Mouse (Mus musculus): ENCODE results near the gene Prdm16. TPM values are rescaled to one million over a fixed set of nuclear protein-coding genes. Genes with fewer than 3 reads are reported as not detected.

Gene Prdm16
- polyA plus RNA-seq, 1 experiment from 2014 or later, result 20.8 TPM

GRCm38 (mm10) chr4:154420749-154421148 is 215.9 kb downstream of the Prdm16 start:
- no peak overlapping the region for H3K4me3 ChIP-seq (replicated peaks)
- no peak overlapping the region for H3K27ac ChIP-seq
- 88% methylated on average over 17 of the region's 17 CpGs for WGBS
- H3K27me3 ChIP-seq (replicated peaks), result no peaks in the 10 kb centered on the region
- ATAC-seq (ENCODE audit: insufficient read depth, low FRiP score, low read depth), result no peak
- no peaks in the 10 kb centered on the region for H3K36me3 ChIP-seq
- H3K4me1 ChIP-seq, result peaks cover 17% of the 10 kb centered on the region
- no peak overlapping the region for H3K9ac ChIP-seq
- H3K9me3 ChIP-seq, result no peaks in the 10 kb centered on the region
- H3K4me2 ChIP-seq, result no peak overlapping the region

GRCm38 (mm10) chr4:154419766-154420165 is 216.9 kb downstream of the Prdm16 start:
- no peaks in the 10 kb centered on the region for H3K36me3 ChIP-seq
- no peaks in the 10 kb centered on the region for H3K9me3 ChIP-seq
- H3K4me3 ChIP-seq (replicated peaks), result no peak overlapping the region
- H3K27me3 ChIP-seq (replicated peaks), result no peaks in the 10 kb centered on the region
- 75% methylated on average over 4 of the region's 4 CpGs for WGBS
- H3K27ac ChIP-seq, result no peak overlapping the region
- H3K9ac ChIP-seq, result no peak overlapping the region
- H3K4me2 ChIP-seq, result no peak overlapping the region
- no peak for ATAC-seq (ENCODE audit: insufficient read depth, low FRiP score, low read depth)
- H3K4me1 ChIP-seq, result peaks cover 10% of the 10 kb centered on the region

GRCm38 (mm10) chr4:154418993-154419392 is 217.7 kb downstream of the Prdm16 start:
- H3K9ac ChIP-seq, result no peak overlapping the region
- 0 out of 2 replicates have a peak, but pooled peaks cover 7% of the 10 kb centered on the region for H3K4me1 ChIP-seq
- no peaks in the 10 kb centered on the region for H3K36me3 ChIP-seq
- H3K4me2 ChIP-seq, result no peak overlapping the region
- no peak overlapping the region for H3K4me3 ChIP-seq (replicated peaks)
- no peaks in the 10 kb centered on the region for H3K27me3 ChIP-seq (replicated peaks)
- peak overlapping the region; percentile 78 for H3K27ac ChIP-seq
- 23% methylated on average over 2 of the region's 2 CpGs for WGBS
- H3K9me3 ChIP-seq, result no peaks in the 10 kb centered on the region
- ATAC-seq (ENCODE audit: insufficient read depth, low FRiP score, low read depth), result no peak

- WGBS, result 53% methylated on average over 4 of the region's 4 CpGs
- H3K9me3 ChIP-seq, result no peaks in the 10 kb centered on the region
- H3K27ac ChIP-seq, result peak overlapping the region; percentile 78
- no peaks in the 10 kb centered on the region for H3K36me3 ChIP-seq
- peak; percentile 81 for ATAC-seq (ENCODE audit: insufficient read depth, low FRiP score, low read depth)
- no peak overlapping the region for H3K4me3 ChIP-seq (replicated peaks)
- no peaks in the 10 kb centered on the region for H3K27me3 ChIP-seq (replicated peaks)
- 0 out of 2 replicates have a peak, but pooled peaks cover 2% of the 10 kb centered on the region for H3K4me1 ChIP-seq
- no peak overlapping the region for H3K4me2 ChIP-seq
- no peak overlapping the region for H3K9ac ChIP-seq
These were observed 218.3 kb downstream of the Prdm16 start for GRCm38 (mm10) chr4:154418327-154418744.

GRCm38 (mm10) chr4:154416728-154417127 is 219.9 kb downstream of the Prdm16 start:
- Histone ChIP-seq H3K27ac (no peak overlapping the region), H3K4me3 (replicated peaks) (no peak overlapping the region), H3K36me3 (no peaks in the 10 kb centered on the region), H3K4me1 (no peaks in the 10 kb centered on the region), H3K9me3 (no peaks in the 10 kb centered on the region), H3K9ac (no peak overlapping the region), H3K27me3 (replicated peaks) (no peaks in the 10 kb centered on the region), H3K4me2 (no peak overlapping the region)
- 70% methylated on average over 6 of the region's 6 CpGs for WGBS
- no peak for ATAC-seq (ENCODE audit: insufficient read depth, low FRiP score, low read depth)

- H3K9ac ChIP-seq, result no peak overlapping the region
- no peaks in the 10 kb centered on the region for H3K9me3 ChIP-seq
- no peak for ATAC-seq (ENCODE audit: insufficient read depth, low FRiP score, low read depth)
- no peaks in the 10 kb centered on the region for H3K36me3 ChIP-seq
- H3K4me1 ChIP-seq, result peaks cover 14% of the 10 kb centered on the region
- no peak overlapping the region for H3K27ac ChIP-seq
- no peak overlapping the region for H3K4me2 ChIP-seq
- H3K27me3 ChIP-seq (replicated peaks), result no peaks in the 10 kb centered on the region
- no peak overlapping the region for H3K4me3 ChIP-seq (replicated peaks)
- WGBS, result 56% methylated on average over 4 of the region's 4 CpGs
These were observed 221.8 kb downstream of the Prdm16 start for GRCm38 (mm10) chr4:154414885-154415284.

GRCm38 (mm10) chr4:154410559-154410958 is 226.1 kb downstream of the Prdm16 start:
- H3K9ac ChIP-seq, result no peak overlapping the region
- WGBS, result 47% methylated on average over 8 of the region's 8 CpGs
- peak; percentile 65 for ATAC-seq (ENCODE audit: insufficient read depth, low FRiP score, low read depth)
- peaks cover 25% of the 10 kb centered on the region for H3K4me1 ChIP-seq
- H3K27me3 ChIP-seq (replicated peaks), result no peaks in the 10 kb centered on the region
- H3K36me3 ChIP-seq, result no peaks in the 10 kb centered on the region
- peak overlapping the region; percentile 19; the same call in 1 of the 2 replicates for H3K4me2 ChIP-seq
- H3K4me3 ChIP-seq (replicated peaks), result no peak overlapping the region
- peak overlapping the region; percentile 49 for H3K27ac ChIP-seq
- no peaks in the 10 kb centered on the region for H3K9me3 ChIP-seq

GRCm38 (mm10) chr4:154409841-154410240 is 226.8 kb downstream of the Prdm16 start:
- WGBS, result 64% methylated on average over 10 of the region's 10 CpGs

GRCm38 (mm10) chr4:154409237-154409721 is 227.4 kb downstream of the Prdm16 start:
- Histone ChIP-seq H3K9me3 (no peaks in the 10 kb centered on the region), H3K27ac (peak overlapping the region; percentile 31; the same call in 1 of the 2 replicates), H3K4me3 (replicated peaks) (no peak overlapping the region), H3K36me3 (no peaks in the 10 kb centered on the region), H3K4me2 (peak overlapping the region; percentile 9; the same call in 1 of the 2 replicates), H3K9ac (no peak overlapping the region), H3K4me1 (peaks cover 25% of the 10 kb centered on the region), H3K27me3 (replicated peaks) (no peaks in the 10 kb centered on the region)
- ATAC-seq (ENCODE audit: insufficient read depth, low FRiP score, low read depth), result peak; percentile 32; the same call in 1 of the 2 replicates
- WGBS, result 54% methylated on average over 19 of the region's 19 CpGs

More at GRCm38 (mm10) chr4:154409841-154410240, 226.8 kb downstream of the Prdm16 start:
- no peaks in the 10 kb centered on the region for H3K27me3 ChIP-seq (replicated peaks)
- no peaks in the 10 kb centered on the region for H3K36me3 ChIP-seq
- no peak overlapping the region for H3K9ac ChIP-seq
- H3K4me2 ChIP-seq, result peak overlapping the region; percentile 9; the same call in 1 of the 2 replicates
- ATAC-seq (ENCODE audit: insufficient read depth, low FRiP score, low read depth), result no peak
- peaks cover 25% of the 10 kb centered on the region for H3K4me1 ChIP-seq
- H3K27ac ChIP-seq, result 0 out of 2 replicates have a peak overlapping the region, but pooled peaks have one; percentile 31
- H3K4me3 ChIP-seq (replicated peaks), result no peak overlapping the region
- no peaks in the 10 kb centered on the region for H3K9me3 ChIP-seq

- H3K9ac ChIP-seq, result no peak overlapping the region
- H3K27ac ChIP-seq, result no peak overlapping the region
- 49% methylated on average over 4 of the region's 4 CpGs for WGBS
- H3K9me3 ChIP-seq, result no peaks in the 10 kb centered on the region
- no peak for ATAC-seq (ENCODE audit: insufficient read depth, low FRiP score, low read depth)
- H3K4me3 ChIP-seq (replicated peaks), result no peak overlapping the region
- H3K27me3 ChIP-seq (replicated peaks), result no peaks in the 10 kb centered on the region
- H3K4me1 ChIP-seq, result peaks cover 31% of the 10 kb centered on the region
- no peak overlapping the region for H3K4me2 ChIP-seq
- no peaks in the 10 kb centered on the region for H3K36me3 ChIP-seq
These were observed 233.7 kb downstream of the Prdm16 start for GRCm38 (mm10) chr4:154402948-154403347.

GRCm38 (mm10) chr4:154401982-154402932 is 234.4 kb downstream of the Prdm16 start:
- H3K4me3 ChIP-seq (replicated peaks), result no peak overlapping the region
- H3K27me3 ChIP-seq (replicated peaks), result no peaks in the 10 kb centered on the region
- no peaks in the 10 kb centered on the region for H3K36me3 ChIP-seq
- peaks cover 31% of the 10 kb centered on the region for H3K4me1 ChIP-seq
- H3K9ac ChIP-seq, result no peak overlapping the region
- H3K27ac ChIP-seq, result no peak overlapping the region
- 58% methylated on average over 10 of the region's 10 CpGs for WGBS
- no peak for ATAC-seq (ENCODE audit: insufficient read depth, low FRiP score, low read depth)
- no peaks in the 10 kb centered on the region for H3K9me3 ChIP-seq
- H3K4me2 ChIP-seq, result no peak overlapping the region

- Histone ChIP-seq H3K9ac (no peak overlapping the region), H3K36me3 (no peaks in the 10 kb centered on the region), H3K4me3 (replicated peaks) (no peak overlapping the region), H3K4me2 (no peak overlapping the region), H3K27ac (no peak overlapping the region), H3K4me1 (peaks cover 31% of the 10 kb centered on the region), H3K9me3 (no peaks in the 10 kb centered on the region), H3K27me3 (replicated peaks) (no peaks in the 10 kb centered on the region)
- no peak for ATAC-seq (ENCODE audit: insufficient read depth, low FRiP score, low read depth)
- 18% methylated on average over 5 of the region's 5 CpGs for WGBS
These were observed 235.3 kb downstream of the Prdm16 start for GRCm38 (mm10) chr4:154401379-154401778.

Data from stomach, embryonic 15.5 days (tissue).